Mouse (Mus musculus): Measurements from ENCODE around the gene Olfr371. TPM values are rescaled to one million over a fixed set of nuclear protein-coding genes. Genes with fewer than 3 reads are reported as not detected.

The Olfr371 gene
- total RNA-seq (2017) = not detected in 2 replicates

GRCm38 (mm10) chr8:85225688-85226087, at the start of gene Olfr371:
TSS of gene Olfr371 (plus strand) at chr8:85225988.
- ATAC-seq (replicated peaks in 1 of 2; ENCODE audit: insufficient read depth in 1 of 2, low FRiP score in 2 of 2, low TSS enrichment in 1 of 2, low read depth in 1 of 2, poor library complexity in 2 of 2, severe bottlenecking in 2 of 2) = no peak

- ATAC-seq (replicated peaks in 1 of 2; ENCODE audit: insufficient read depth in 1 of 2, low FRiP score in 2 of 2, low TSS enrichment in 1 of 2, low read depth in 1 of 2, poor library complexity in 2 of 2, severe bottlenecking in 2 of 2) = no peak
Observed at GRCm38 (mm10) chr8:85192346-85192745, 33.4 kb upstream of the Olfr371 start.

- no peak for ATAC-seq (replicated peaks in 1 of 2; ENCODE audit: insufficient read depth in 1 of 2, low FRiP score in 2 of 2, low TSS enrichment in 1 of 2, low read depth in 1 of 2, poor library complexity in 2 of 2, severe bottlenecking in 2 of 2)
Observed at GRCm38 (mm10) chr8:85220220-85220619, 5.6 kb upstream of the Olfr371 start.

- no peak for ATAC-seq (replicated peaks in 1 of 2; ENCODE audit: insufficient read depth in 1 of 2, low FRiP score in 2 of 2, low TSS enrichment in 1 of 2, low read depth in 1 of 2, poor library complexity in 2 of 2, severe bottlenecking in 2 of 2)
Observed at GRCm38 (mm10) chr8:85220992-85221391, 4.8 kb upstream of the Olfr371 start.

GRCm38 (mm10) chr8:85227297-85227696, 1.5 kb downstream of the Olfr371 start:
- ATAC-seq (replicated peaks in 1 of 2; ENCODE audit: insufficient read depth in 1 of 2, low FRiP score in 2 of 2, low TSS enrichment in 1 of 2, low read depth in 1 of 2, poor library complexity in 2 of 2, severe bottlenecking in 2 of 2) = no peak

Other genes starting within 250 kb of the Olfr371 start
- gene Junb, start 247.3 kb upstream of the Olfr371 start, total RNA-seq (2017) = 208 and 220 TPM in 2 replicates
- 17.9 and 18.5 TPM in 2 replicates for gene Hook2, start 235.4 kb upstream of the Olfr371 start, total RNA-seq (2017)
- not detected in 2 replicates for gene Best2, start 211.5 kb upstream of the Olfr371 start, total RNA-seq (2017)
- 34.1 and 49.6 TPM in 2 replicates for gene Asna1, start 200.7 kb upstream of the Olfr371 start, total RNA-seq (2017)
- gene Trir, start 199.2 kb upstream of the Olfr371 start, total RNA-seq (2017) = 219 and 245 TPM in 2 replicates
- gene Tnpo2, start 189.1 kb upstream of the Olfr371 start, total RNA-seq (2017) = 21.8 and 23.0 TPM in 2 replicates
- gene Fbxw9, start 165.9 kb upstream of the Olfr371 start, total RNA-seq (2017) = 6.1 and 7.1 TPM in 2 replicates
- gene Gm5741, start 158.0 kb upstream of the Olfr371 start, total RNA-seq (2017) = not detected in 2 replicates
- gene Dhps, start 154.2 kb upstream of the Olfr371 start, total RNA-seq (2017) = 15.5 and 22.7 TPM in 2 replicates
- gene Wdr83os, start 145.2 kb upstream of the Olfr371 start, total RNA-seq (2017) = 37.1 and 51.9 TPM in 2 replicates
- gene Wdr83, start 144.7 kb upstream of the Olfr371 start, total RNA-seq (2017) = 17.3 and 17.6 TPM in 2 replicates
- 46.2 and 55.0 TPM in 2 replicates for gene Man2b1, start 142.7 kb upstream of the Olfr371 start, total RNA-seq (2017)
- not detected in 2 replicates for gene Zfp791, start 102.9 kb upstream of the Olfr371 start, total RNA-seq (2017)
- gene Cks1brt, start 74.1 kb upstream of the Olfr371 start, total RNA-seq (2017) = not detected in 2 replicates
- gene Orc6, start 73.6 kb downstream of the Olfr371 start, total RNA-seq (2017) = 65.1 and 92.5 TPM in 2 replicates
- gene Vps35, start 73.8 kb downstream of the Olfr371 start, total RNA-seq (2017) = 117 and 119 TPM in 2 replicates
- gene Mylk3, start 160.4 kb downstream of the Olfr371 start, total RNA-seq (2017) = 1.0 and 3.8 TPM in 2 replicates
- 87.2 and 121 TPM in 2 replicates for gene 4921524J17Rik, start 206.8 kb downstream of the Olfr371 start, total RNA-seq (2017)

All from hematopoietic stem cell, adult 5-6 weeks (primary cell).